Mouse (Mus musculus) olfactory bulb, adult 2 months (tissue): ENCODE measurements at regions not wholly inside any gene's neighbourhood (a gene's known extent, or its start where the extent isn't known, plus 50 kb on each side); places are given as distances from the start of the nearest gene placed in this dataset.
"Not testable (repeated sequence)": the region's sequence is repeated elsewhere in the genome, so short reads cannot be mapped to it uniquely, and the experiment has no call there.

Source experiments
- CTCF ChIP-seq: fragments of 200-500 bp; IDR thresholded peaks from 2 replicates; pipeline ENCODE4 v1.5.1; 2012; ENCODE audit warnings: low read depth, mild to moderate bottlenecking, low read length, moderate library complexity; ENCODE audit not compliant: insufficient read depth
- POLR2A ChIP-seq: fragments of 200-500 bp; IDR thresholded peaks from 2 replicates; pipeline ENCODE4 v1.6.1; 2012; ENCODE audit warnings: mild to moderate bottlenecking, low read depth, low read length, moderate library complexity; ENCODE audit not compliant: insufficient read depth

- not testable (repeated sequence) for TF ChIP-seq CTCF, POLR2A
Observed at GRCm38 (mm10) chr10:85745818-85746217, 83.5 kb upstream of the Pwp1 start.
